Mouse (Mus musculus) heart, postnatal 0 days (tissue): Measurements from ENCODE around the gene Ubl3. TPM values are rescaled to one million over a fixed set of nuclear protein-coding genes. Genes with fewer than 3 reads are reported as not detected.

Experiments used
- ATAC-seq: fragments of 200-750 bp; cut with Nextera tagmentation; 2 replicates; pipeline ENCODE4 v1.8.0; 2017; ENCODE audit warnings: low read depth, moderate number of reproducible peaks, moderate library complexity; ENCODE audit not compliant: insufficient read depth
- DNase-seq: peaks from one replicate; pipeline ENCODE4 v3.0.0-alpha.2; 2016; ENCODE audit warnings: low spot score
- H3K27ac ChIP-seq: fragments of 300-500 bp; sonication (generic); 2 replicates; pipeline ENCODE4 v1.5.1; 2014; ENCODE audit warnings: low read depth, mild to moderate bottlenecking
- H3K27me3 ChIP-seq: fragments of 300-500 bp; sonication (generic); 2 replicates; pipeline ENCODE4 v1.6.1; 2014; ENCODE audit warnings: low read length, mixed read lengths; ENCODE audit not compliant: control insufficient read depth, insufficient read depth
- H3K36me3 ChIP-seq: fragments of 300-500 bp; sonication (generic); replicated peaks from 2 replicates; pipeline ENCODE4 v1.6.1; 2014; ENCODE audit warnings: low read length, mixed read lengths; ENCODE audit not compliant: control insufficient read depth, insufficient read depth
- H3K4me1 ChIP-seq: fragments of 300-500 bp; sonication (generic); 2 replicates; pipeline ENCODE4 v1.6.1; 2014; ENCODE audit warnings: antibody characterized with exemption; ENCODE audit not compliant: control insufficient read depth, insufficient read depth
- H3K4me2 ChIP-seq: fragments of 300-500 bp; sonication (generic); 2 replicates; pipeline ENCODE4 v1.6.1; 2014; ENCODE audit warnings: low read depth, mild to moderate bottlenecking, low read length, moderate library complexity
- H3K4me3 ChIP-seq: fragments of 300-500 bp; sonication (generic); 2 replicates; pipeline ENCODE4 v1.5.1; 2014; ENCODE audit warnings: low read depth, low read length
- H3K9ac ChIP-seq: fragments of 300-500 bp; sonication (generic); replicated peaks from 2 replicates; pipeline ENCODE4 v1.6.1; 2014; ENCODE audit warnings: low read depth, low read length, mixed read lengths
- H3K9me3 ChIP-seq: fragments of 300-500 bp; sonication (generic); replicated peaks from 2 replicates; pipeline ENCODE4 v1.6.1; 2016; ENCODE audit warnings: low read length; ENCODE audit not compliant: control insufficient read depth
- CTCF ChIP-seq: IDR thresholded peaks from 2 replicates; pipeline ENCODE4 v1.5.1; 2016; ENCODE audit warnings: antibody characterized with exemption, control low read depth, low read depth
- EP300 ChIP-seq: IDR thresholded peaks from 2 replicates; pipeline ENCODE4 v1.6.1; 2016; ENCODE audit warnings: antibody characterized with exemption, low read depth
- WGBS: fragments of 180-500 bp; shearing (Covaris S2); extraction: QIAGEN DNeasy Blood & Tissue Kit; methylation state at CpG from one replicate; pipeline ENCODE4 v1.1.7; 2014; 5-methylcytosine and 5-hydroxymethylcytosine counted together
- polyA plus RNA-seq: library from polyadenylated mRNA; unstranded; fragments of >200 nt; fragmentation: Nextera tagmentation; extraction: Ambion mirVana; gene quantifications from 2 replicates; pipeline ENCODE4 v1.2.1, GENCODE M21; 2015
- total RNA-seq: library from RNA; depleted of rRNA; stranded (reverse); fragments of >200 nt; gene quantifications from 2 replicates; pipeline ENCODE4 v1.2.3, GENCODE M21; 2014; ENCODE audit warnings: low replicate concordance

Ubl3 gene
- total and polyA plus RNA-seq, 2 experiments from 2014 or later: 76.8 to 105 TPM

DNA sequence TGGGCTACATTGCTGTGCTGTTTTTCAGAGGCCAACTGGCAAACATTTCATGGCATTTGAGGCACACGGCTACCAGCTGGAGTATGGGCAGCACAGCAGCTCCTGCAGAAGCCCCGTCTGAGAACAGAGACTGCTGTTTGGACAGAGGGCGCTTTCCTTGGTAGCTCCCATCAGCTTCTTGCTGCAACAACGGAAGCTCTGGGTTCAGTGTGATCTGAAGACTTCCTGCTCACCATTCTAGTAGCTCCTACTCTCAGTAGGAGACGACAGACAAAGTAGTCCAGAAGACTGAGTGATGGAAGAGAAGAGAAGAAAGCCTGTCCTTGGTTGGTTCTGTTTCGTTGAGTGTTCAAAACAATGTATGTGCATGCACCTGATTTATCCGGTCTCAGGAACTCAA lies 42.9 kb downstream of the Ubl3 start:
- Histone ChIP-seq H3K27ac (no peak overlapping the region), H3K9me3 (no peaks in the 10 kb centered on the region), H3K36me3 (peaks cover 64% of the 10 kb centered on the region), H3K27me3 (no peaks in the 10 kb centered on the region), H3K4me2 (no peak overlapping the region), H3K4me3 (no peak overlapping the region), H3K4me1 (no peaks in the 10 kb centered on the region), H3K9ac (no peak overlapping the region)
- DNase-seq (no peak), ATAC-seq (no peak)
- TF ChIP-seq EP300 (no peak), CTCF (no peak)
- WGBS: 68% methylated on average over 7 of the region's 7 CpGs

DNA sequence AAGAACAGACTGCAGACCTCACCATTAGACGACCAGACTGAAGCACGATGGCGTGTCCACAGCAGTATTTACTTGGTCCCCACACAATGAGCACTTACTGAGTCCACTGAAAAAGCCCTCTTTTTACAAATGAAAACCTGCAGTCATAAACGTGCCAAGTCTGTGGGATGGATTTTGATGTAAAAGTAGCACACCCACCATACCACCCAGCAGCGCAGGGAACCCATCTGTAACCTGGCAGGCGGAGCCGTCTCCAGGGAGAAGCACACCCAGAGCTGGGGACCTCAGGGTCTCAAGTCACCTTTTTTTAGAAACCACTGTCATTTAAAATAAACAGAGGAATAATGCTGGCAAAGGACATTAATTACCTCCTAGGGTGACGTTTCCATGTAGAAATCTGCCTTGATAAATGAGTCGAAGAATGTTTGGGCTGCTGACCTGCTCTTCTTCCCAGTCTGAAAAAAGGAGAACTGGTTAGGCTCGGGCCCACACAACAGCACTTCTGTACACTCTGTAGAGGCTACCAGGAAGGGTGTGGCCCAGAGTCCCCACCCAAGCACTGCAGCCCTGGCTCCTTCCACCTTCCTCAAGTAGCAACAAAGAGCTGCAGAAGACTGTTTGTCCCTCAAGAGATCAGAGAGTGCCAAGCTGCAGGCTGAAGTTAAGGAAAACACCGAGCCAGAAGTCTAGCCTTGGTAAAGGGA lies 43.5 kb downstream of the Ubl3 start:
- no peak overlapping the region for H3K4me2 ChIP-seq
- H3K9ac ChIP-seq: no peak overlapping the region
- no peak for TF ChIP-seq EP300
- no peak for TF ChIP-seq CTCF
- H3K27me3 ChIP-seq: no peaks in the 10 kb centered on the region
- no peak overlapping the region for H3K27ac ChIP-seq
- H3K9me3 ChIP-seq: no peaks in the 10 kb centered on the region
- no peak overlapping the region for H3K4me3 ChIP-seq
- 82% methylated on average over 11 of the region's 11 CpGs for WGBS
- no peak for DNase-seq
- no peak for ATAC-seq
- H3K36me3 ChIP-seq: peaks cover 64% of the 10 kb centered on the region
- H3K4me1 ChIP-seq: no peaks in the 10 kb centered on the region

DNA sequence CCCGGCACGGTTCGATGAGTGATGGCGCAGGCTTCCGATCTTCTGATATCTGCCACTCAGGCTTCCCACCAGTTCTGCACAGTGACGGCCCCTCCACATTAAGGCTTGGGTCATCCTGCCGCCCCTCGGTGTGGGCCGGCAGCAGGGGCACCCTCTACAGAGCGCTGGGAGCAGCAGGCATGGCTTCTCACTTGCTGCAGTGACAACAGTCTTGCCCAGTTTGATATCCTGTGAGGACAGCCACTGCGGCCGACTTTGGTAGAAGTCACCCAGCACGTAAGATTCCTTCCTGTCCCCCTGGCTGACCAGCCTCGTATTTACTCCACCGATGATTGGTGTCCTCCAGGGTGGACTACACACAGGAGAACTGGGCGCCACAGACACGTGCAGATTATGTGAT lies 47.2 kb downstream of the Ubl3 start:
- no peak for ATAC-seq
- 93% methylated on average over 17 of the region's 17 CpGs for WGBS
- H3K4me2 ChIP-seq: no peak overlapping the region
- H3K4me1 ChIP-seq: no peaks in the 10 kb centered on the region
- no peak overlapping the region for H3K27ac ChIP-seq
- TF ChIP-seq EP300 (no peak), CTCF (no peak)
- peaks cover 56% of the 10 kb centered on the region for H3K36me3 ChIP-seq
- no peaks in the 10 kb centered on the region for H3K27me3 ChIP-seq
- no peaks in the 10 kb centered on the region for H3K9me3 ChIP-seq
- H3K4me3 ChIP-seq: no peak overlapping the region
- DNase-seq: no peak
- no peak overlapping the region for H3K9ac ChIP-seq

DNA sequence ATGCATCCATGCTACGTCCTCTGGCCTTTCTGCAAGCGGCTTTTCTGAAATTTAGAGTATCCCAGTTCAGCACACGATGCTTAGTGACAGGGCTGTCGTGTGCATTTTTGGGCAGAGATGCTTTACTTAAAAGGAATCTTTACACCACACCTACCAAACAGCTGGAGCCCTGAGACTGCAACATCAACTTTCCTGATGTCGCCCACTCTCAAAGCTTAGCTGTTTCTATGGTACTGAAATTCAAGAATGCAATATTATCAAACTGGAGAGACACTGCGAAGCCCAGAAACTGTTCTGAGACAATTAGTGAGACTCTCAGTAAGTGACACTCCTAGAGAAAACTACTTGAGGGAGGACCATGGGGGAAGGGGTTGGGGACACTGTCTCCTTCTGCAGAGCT lies 50.4 kb downstream of the Ubl3 start:
- Histone ChIP-seq H3K36me3 (peaks cover 26% of the 10 kb centered on the region), H3K4me3 (no peak overlapping the region), H3K9ac (no peak overlapping the region), H3K9me3 (peaks cover 6% of the 10 kb centered on the region; the same call in 1 of the 2 replicates), H3K4me2 (no peak overlapping the region), H3K4me1 (no peaks in the 10 kb centered on the region), H3K27ac (no peak overlapping the region), H3K27me3 (no peaks in the 10 kb centered on the region)
- 92% methylated on average over 6 of the region's 6 CpGs for WGBS
- no peak for TF ChIP-seq CTCF
- TF ChIP-seq EP300: no peak
- DNase-seq (no peak), ATAC-seq (no peak)

DNA sequence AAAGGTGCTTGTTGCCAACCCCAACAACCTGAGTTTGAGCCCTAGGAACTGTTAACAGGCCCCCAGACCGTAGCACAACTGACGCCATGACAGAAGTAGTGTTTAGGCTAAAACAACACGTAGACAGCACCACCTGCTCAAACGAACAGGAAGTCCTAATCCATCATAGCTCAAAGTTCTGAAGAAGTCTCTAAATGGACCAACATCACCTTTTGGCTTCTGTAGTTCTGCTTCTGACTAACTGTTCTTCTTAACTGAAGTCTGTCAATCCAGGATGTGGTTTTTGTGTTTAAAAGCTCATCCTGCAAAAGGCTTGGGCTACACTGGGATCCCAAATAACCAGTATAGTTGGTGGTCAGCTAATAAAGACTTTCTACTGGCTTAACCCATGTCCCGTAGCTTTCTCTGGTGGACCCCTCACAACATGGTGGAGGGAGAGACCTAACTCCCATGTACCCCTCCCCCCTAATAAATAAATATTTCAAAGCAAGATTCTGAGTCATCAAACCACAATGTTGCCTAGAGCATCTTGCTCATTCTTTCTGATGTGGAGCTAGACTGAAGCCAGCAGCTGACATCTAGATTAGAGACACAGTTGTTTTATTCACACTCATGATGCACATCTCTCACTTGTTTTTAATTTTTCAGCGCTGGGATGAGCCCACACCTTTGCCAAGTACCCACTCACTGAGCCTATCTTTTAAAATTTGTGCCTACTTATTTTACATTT lies 51.2 kb downstream of the Ubl3 start:
- no peaks in the 10 kb centered on the region for H3K27me3 ChIP-seq
- no peak overlapping the region for H3K9ac ChIP-seq
- no peak for DNase-seq
- no peak for ATAC-seq
- H3K4me1 ChIP-seq: no peaks in the 10 kb centered on the region
- TF ChIP-seq EP300 (no peak), CTCF (no peak)
- H3K9me3 ChIP-seq: peaks cover 6% of the 10 kb centered on the region; the same call in 1 of the 2 replicates
- no peak overlapping the region for H3K4me3 ChIP-seq
- no peak overlapping the region for H3K27ac ChIP-seq
- peaks cover 18% of the 10 kb centered on the region for H3K36me3 ChIP-seq
- H3K4me2 ChIP-seq: no peak overlapping the region
- 88% methylated on average over 6 of the region's 6 CpGs for WGBS
